Mouse (Mus musculus) stomach, postnatal 0 days (tissue): Measurements from ENCODE around the gene Kif5c.

ENCODE experiments used
- CTCF ChIP-seq: IDR thresholded peaks from 2 replicates; pipeline ENCODE4 v1.5.1; 2016; ENCODE audit warnings: antibody characterized with exemption, low read depth, mild to moderate bottlenecking, moderate library complexity
- EP300 ChIP-seq: optimal IDR thresholded peaks from 2 replicates; pipeline ENCODE3; 2016; ENCODE audit warnings: antibody characterized with exemption

DNA sequence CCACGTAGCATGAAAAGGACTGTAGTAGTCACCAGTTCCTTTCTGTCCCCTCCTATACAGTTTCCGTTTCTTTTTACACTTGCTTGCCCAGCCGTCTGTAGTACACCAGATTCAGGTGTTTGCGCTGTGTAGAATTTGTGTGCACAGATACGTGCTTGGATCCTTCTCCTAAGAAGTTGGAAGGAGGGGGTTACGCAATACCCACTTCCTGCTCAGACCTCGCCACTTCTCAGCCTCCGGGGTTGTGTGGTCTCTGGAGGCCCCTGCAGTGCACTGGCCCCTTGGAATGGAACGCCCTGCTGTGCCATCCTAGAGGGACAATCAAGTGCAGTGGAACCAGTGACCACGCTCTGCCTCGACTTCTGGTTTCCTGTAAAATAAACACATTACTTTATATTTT lies 152.1 kb downstream of the Kif5c start:
- no peak for TF ChIP-seq CTCF
- TF ChIP-seq EP300 = no peak
